Mouse (Mus musculus): ENCODE measurements at regions not wholly inside any gene's neighbourhood (a gene's known extent, or its start where the extent isn't known, plus 50 kb on each side); places are given as distances from the start of the nearest gene placed in this dataset.

DNA sequence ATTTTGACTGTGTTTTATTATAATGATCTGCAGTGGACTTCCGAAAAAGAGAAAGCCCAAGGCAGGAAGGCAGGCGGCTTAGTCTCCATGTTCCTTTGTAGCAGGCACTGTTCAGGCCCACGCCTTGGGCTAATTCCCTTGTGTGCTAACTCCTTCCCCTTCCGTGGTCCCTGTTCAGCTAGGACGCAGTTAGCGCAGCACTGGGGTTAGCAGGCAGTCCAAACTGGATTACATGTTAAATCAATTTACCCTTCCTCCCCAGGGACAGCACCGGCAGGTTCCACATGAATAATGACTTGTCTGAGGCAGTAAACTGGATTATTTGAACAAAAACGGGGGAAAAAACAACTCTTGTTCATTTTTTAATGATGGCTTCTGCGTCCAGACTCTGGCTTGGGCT is 453.4 kb upstream of the Tbx3 start:
- DNase-seq: no peak

DNA sequence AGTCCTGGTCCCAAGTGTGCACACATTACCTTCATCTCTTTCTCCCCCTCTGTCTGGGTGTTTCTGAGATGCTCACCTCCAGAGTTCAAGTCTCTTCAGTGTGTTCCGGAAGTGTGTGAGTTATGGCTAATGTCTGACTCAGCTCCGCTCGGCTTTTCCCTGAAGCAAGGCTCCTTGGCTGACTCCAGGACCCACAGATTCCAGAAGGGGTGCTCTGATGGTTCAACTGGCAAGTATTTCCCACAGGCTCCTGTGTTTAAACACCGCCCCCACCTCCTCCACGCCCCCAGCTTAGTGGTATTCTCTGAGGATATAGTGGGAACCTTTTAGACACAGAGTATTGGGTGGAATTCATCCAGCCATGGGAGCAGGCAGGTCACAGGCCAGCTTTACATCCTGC is 441.8 kb upstream of the Tbx3 start:
- no peak for DNase-seq

DNA sequence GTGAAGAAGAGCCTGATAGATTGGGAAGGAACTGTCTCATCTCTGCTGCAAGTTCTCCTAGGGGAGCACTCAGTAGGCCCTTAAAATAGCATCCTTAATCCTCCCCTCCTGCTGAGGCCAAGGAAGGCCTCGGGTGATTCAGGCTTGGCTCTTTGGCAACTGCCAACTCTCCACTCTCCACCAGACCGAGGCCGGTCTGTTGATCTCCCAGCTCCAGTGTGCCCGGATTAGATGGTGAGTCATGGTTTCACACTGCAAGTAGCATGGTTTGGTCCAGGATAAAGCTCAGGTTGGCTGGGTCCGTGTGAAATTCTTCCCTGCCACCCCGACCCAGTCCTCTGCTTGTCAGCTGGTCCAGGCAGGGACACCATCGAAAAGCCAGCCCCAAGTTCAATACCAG is 437.5 kb upstream of the Tbx3 start:
- peak; percentile 19 for DNase-seq

DNA sequence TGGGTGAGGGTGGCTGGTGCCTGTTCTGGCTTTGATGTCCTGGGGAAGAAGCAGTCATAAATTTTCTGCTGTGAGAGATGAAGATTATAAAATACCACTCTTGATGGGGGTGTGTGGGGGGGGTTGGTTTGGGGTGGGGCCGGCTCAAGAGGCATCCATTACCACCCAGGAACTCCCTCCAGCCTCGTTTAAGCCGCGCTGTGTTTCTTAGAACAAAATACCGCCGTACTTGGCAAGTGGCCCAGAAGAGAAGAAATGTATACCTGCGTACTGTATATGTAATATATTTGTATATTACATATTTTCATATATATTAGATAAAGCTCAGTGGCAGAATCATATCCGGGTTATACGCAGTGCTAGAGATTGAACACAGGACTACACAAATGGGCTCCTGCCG is 434.6 kb upstream of the Tbx3 start:
- DNase-seq: no peak

DNA sequence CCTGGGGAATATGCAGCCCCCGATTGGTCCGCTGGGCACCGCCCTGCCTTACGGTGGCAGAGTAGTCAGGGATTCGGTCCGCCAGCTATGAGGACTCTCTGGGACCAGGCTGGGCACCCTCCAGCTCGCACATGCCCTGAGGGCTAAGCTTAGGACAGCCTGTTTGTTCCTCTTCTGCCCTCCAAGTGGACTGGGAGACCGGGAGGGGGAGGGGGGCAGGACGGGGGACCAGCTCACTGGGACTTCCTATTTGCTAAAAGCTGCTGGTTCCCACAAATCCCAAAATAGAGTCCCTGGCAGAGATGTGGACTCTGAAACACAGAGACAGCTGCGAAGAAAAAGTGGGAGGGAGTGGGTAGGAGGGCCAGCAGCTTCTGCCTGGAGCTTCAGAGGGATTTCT is 423.6 kb upstream of the Tbx3 start:
- DNase-seq: peak; percentile 31

DNA sequence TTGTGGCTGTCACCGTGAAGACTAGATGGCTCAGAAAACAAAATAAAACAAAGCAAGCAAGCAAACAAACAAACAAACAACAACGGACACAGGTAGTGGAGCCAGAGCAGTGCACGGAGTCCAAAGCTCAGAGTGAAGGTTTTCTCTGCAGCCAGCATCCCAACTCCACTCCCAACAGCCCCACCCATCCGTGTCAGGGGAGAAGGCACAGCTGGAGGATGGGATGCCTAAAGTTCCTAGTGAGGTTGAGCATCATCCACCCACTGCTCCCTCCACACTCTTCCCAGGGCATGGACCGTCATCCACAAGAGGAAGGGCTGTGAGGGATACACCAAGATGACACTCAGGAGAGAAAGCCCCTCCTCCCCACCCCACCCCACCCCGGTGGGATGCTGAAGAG is 421.8 kb upstream of the Tbx3 start:
- no peak for DNase-seq

DNA sequence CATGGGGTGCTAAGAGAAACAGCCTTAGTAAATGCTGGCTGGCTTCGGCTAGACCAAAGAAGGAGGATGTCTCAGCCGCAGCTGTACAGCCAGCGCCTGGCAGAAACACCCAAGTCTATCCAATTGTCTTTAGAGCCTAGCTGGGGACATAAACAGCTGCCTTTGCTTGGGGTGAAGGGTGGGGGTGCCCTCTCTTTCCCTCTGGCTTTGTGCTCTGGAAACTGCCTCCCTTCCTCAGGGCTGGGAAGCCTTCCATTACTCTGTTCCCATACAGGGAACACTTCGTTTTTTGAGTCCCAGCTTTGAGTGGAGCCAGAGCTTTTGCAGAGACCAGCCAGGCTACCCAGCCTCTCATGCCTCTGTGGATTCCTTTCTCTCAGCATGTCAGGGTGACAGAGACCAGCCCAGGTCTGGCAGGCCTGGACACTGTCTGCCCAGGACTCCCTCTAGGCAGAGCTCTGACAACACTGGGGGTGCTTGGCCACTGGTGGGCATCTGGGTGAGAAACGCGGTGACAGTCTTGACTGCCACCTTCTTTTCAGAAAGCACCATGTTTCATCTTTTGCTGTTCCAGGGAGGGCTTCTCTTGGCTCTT is 421.2 kb upstream of the Tbx3 start:
- no peak for DNase-seq

DNA sequence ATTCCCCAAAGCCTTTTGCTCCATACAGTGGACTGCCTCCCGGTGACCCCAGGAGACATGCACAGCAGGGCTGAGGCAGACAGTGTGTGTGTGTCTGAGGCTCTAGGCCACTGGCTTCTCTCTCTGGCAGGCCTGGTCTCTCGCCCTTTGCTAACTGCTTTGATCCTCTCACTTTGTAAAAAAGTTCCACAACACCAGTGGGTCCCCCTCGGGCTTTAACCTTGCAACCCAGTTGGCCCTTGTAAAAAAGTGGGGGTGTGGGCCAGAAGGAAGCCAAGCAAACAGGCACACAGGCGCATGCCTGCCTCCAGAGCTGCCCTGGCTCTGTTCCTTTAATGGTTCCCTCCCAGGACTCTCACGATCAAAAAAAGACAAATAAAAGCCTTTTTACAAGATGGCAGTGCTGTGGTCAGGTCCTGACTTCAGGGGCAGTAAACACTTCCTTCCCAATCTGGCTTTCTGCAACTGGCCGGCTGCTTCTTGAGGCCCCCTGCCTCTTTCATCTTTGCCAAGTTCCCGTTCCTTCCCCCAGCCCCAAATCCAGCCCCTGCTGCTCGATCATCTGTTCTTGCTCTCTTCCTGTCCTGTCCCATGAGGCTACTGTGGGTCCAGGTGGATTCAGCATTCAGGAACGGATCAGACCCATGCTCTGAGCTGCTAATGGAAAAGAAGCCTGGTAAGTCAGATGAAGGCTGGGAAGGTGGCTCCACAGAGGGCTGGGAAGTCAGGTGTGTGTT is 419.0 kb upstream of the Tbx3 start:
- DNase-seq: no peak

DNA sequence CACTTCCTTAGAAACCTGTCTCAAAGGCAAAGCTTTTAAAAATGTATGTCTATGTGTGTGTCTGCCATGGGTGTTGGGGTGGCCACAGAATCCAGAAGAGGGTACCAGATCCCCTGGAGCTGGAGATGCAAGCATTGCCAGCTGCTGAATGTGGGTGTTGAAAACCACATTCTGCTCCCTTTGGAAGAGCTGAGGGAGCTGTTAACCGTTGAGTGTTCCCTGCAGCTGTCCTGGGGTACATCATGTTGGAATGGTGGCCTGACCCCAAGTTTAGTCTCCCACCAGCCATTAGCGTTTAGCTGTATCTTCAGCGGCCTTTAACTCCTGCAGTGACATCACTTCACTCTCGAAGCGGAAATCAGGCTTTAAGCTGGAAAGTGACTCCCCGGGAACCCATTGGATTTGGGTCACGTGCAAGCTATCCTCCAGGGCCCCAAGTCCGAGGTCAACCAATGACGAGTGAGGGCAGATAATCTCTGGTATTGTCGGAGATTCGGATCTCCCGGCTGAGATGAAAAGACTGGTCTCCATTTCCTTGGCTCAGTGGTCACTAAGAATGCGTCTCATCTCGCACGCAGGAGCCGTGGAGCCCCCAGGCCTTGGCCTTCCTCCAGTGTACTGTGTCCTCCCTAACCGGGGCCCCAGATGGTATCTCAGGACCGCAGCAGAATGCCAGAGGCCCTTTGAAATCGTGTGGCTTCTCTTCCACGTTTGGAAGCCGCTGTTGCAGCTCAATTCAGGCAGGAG is 412.9 kb upstream of the Tbx3 start:
- DNase-seq: no peak

DNA sequence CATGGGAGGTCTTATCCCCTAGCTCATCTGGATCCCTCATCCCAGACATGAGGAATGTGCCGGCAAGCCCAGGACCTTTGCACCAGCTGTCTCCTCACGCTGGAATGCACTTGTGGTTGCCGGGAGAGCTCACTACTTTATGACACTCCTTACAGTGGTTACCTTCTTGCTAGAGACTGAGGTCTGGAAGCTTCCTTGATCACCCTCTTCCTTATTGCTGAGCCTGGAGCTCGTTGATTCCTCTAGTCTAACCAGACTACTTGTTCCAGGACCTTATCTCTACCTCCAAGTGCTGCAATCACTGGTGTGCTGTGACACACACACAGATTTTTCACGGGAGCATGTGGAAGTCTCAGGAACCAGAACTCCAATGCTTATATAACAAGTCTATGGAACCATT is 411.6 kb upstream of the Tbx3 start:
- no peak for DNase-seq

DNA sequence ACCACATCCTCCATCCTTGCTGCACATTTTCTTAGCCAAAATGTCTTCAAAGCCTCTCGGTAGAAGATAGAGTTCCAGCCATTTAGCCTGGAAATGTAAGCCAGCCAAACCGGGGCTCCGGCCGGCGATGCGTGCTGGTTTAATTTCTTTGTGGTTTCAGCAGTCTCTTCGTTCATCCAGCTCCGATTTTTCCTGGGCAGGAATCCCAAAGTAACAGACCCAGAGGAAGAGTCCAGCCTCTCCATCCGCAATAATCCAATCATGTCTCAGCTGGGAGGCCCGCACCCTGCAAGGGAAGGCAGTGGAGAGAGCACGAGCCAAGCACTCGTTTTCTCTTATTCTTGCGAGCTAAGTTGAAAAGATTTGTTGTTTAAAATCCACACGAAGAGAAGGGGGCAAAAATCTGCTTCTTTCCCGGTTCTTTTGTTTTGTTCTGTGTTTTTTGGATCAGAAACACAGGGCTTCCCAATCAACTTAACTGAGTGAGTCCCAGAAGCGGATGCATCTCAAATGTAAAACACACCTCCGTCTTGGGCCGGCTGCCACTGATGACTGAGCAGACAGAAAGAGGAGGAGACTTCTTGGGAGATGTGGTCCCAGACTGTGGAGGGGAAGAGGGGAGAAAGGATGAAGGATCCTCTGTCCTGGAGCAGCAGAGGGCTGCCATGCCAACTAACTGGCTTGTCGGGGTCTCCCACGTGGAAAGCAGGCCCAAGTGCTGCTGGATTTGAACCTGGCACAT is 405.1 kb upstream of the Tbx3 start:
- peak; percentile 35 for DNase-seq

DNA sequence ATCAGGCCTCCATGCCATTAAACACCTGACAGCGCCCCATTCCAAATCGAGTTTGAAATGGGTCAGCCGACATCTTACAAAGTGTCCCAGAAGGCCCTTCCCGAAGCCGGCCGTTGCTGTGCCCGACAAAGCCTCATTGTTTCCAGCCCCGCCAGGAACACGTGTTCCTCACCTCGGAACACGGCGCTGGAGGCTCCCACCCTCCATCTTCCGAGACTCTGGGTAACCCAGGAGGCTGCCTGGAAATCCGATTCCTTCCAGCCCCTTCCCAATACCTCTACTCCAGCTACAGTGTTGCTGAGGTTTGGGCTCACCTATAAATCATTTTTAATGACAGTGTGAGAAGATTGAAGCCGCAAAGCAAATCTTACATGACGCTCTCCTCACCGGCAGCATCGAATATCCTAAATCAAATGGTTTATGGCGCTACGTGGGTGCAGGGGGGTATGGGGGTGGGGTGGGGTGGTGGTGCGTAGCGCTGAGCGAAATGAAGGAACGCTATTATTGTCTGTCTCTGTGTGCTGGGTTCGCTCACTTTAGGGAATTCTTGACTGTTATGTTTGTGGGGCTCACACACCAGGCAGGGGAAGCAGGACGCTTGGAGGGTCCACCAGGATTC is 399.1 kb upstream of the Tbx3 start:
- DNase-seq: no peak

DNA sequence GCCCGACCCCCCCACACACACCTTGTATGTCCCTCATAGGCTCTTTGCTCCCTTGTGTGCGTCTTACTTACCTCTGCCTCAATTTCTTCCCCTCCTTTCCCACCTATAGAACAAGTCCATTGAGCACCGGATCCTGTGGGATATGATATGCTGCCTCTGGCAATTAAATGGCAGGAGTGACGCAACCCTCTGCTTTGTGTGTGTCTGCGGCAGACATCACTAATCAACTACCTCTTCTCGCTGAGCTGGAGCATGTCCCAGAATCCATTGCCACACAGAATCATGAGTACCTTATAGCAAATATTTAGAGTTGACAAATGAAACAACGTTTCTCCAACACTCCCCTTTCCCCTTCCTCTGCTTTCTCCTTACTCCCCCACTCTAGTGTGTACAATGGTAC is 397.3 kb upstream of the Tbx3 start:
- DNase-seq: no peak

DNA sequence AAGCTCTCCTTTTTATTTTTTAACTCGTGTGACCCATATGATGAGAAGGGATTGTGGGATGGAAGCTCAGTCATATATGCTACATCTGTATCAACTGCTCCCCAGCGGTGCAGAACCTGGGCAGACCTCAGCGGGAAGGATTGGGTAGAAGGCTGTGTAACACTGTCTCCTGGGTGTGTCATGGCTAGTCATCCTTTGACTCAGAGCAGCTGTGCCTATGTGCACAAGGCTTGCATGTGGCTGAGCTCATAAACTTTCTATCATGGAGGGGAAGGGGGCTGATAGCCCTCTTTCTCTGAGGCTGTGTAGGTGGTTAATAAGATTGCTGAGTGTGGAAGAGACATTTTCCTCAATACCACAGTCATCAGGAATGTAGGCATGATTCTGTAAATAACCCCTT is 396.9 kb upstream of the Tbx3 start:
- DNase-seq: no peak

DNA sequence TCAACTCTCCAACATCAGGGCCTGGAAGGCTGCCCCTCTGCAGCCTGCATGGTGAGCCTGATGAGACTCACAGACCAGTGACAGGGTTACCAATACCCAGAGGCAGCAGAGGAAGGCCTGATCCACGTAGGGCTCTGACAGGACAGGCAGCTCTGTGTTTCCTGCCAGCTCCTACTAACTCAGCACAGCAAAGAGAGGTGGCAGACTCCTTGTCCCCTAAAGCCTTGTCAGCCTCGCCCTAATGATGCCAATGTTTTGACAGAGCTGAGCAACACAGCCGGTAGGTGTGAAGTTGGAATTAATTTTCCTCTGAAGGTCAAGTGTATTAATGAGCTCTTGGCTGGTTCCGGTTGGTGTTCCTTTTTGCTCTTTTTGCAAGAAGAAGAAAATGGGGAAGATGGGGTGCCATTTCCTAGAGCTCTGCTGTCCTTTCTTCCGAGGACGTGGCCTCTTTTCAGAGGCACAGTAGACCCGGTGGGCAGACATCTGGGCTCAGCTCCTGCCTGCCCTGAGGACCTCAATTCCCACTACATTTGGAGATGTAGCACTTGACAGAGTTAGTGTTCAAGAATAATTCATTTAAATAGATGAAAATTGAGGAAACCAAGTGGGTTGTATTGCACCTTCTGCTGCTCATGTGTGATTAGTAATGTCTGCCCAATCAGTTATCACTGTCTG is 395.5 kb upstream of the Tbx3 start:
- no peak for DNase-seq

DNA sequence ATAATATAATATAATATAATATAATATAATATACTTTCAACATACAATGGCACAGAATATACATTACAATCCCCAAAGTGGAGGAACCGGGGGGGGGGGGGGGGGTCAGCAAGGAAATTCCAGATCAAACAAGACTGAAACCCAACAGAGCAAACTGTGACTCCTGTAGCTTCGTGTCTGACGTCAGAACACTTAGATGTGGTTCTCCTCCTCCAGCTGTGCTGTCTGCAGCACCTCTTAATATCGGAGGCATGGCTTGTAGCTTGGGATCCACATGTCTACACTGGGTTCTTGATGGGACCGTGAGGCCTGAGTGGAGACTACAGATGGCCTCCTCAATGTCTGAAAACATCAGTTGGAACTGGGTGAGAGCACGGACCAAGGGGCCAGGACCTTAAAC is 390.3 kb upstream of the Tbx3 start:
- no peak for DNase-seq

DNA sequence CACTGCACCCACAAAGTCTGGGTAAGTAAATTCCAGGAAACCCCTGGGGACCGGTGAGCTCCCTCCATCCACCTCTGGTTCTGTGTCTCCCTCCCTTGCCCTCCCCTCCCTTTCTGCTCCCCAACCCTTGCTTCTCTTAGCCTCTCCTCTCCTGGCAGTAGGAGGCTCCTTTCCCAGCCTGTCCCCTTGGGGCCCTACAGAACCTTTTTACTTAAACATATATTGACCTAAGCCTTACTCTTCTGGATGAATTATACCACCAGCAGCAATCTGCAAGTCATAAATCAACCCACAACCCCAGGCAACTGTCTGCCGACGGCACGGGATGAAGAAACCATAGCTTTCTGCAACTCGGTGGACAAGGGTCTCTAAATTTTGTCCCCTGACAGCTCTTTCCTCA is 380.7 kb upstream of the Tbx3 start:
- DNase-seq: no peak

DNA sequence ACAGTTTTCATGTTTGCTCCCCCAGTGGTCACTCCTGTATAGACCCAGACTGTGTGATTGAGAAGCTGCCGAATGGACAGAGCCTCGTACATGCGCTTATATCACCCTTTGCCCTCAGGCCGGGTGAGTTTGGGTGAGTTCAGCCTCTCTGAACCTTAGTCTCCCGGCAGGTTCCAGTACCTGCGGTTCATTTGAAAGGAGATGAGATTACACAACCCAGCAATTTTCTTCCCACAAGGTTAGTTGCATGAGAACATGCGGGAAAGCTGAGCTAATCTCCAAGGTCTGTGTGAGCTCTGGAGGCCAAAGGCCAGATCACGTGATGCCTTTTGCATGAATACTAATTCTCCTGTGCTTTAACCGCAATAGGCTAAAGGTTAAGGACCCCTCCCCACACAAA is 378.1 kb upstream of the Tbx3 start:
- DNase-seq: no peak

DNA sequence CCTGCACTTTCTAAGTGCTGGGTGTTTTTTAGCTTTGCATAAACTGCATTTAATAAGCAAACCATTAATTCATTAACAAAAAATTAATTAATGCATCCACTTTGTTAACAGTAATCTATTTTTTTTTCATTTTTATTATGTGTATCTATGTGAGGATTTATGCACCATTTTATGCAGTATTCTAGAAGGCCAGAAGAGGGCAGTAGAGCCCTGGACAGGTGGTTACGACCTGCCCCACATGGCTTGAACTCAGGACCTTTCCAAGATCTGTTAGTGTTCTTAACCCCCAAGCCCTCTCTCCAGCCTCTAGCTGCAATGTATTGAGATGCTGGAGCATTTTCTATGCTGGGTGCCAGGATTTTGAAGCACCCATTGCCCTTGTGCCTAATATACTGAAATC is 377.6 kb upstream of the Tbx3 start:
- DNase-seq: no peak

DNA sequence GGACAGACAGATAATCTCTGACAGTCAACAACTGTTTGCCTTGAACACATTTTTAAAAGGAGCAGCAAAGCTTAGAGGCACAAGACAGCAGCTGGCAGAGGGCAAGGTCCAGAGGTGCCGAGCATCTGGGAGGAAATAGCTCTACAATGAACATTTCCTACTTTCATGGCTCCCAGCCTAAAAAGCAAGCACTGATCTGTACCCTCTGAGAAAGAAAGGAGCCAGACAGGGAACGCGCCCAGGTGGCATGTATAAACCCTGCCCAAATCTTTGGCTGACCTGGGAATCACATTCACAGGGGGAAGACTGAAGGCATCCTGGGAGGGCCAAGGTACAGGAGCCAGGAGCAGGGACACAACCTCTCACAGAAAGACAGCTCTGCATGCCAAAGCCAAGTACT is 371.2 kb upstream of the Tbx3 start:
- DNase-seq: no peak

DNA sequence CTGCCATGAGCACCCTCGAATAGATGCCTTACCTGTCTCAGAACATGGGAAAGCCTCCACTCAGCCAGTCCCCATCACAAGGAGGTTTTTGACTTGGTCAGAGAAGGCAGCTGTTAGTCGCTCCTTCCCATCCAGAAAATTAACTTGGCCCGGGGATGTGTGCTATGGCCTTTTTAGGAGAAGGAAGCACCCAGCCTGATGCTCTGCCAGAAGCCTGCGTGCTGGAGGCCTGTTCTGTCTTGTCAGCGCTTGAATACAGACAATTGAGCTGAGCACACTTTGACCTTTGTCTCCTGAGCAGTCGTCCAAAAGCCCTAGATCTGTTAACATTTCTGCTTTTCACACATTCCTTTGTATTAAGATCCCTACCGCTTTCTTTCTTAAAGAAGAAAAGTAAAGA is 370.4 kb upstream of the Tbx3 start:
- DNase-seq: no peak

DNA sequence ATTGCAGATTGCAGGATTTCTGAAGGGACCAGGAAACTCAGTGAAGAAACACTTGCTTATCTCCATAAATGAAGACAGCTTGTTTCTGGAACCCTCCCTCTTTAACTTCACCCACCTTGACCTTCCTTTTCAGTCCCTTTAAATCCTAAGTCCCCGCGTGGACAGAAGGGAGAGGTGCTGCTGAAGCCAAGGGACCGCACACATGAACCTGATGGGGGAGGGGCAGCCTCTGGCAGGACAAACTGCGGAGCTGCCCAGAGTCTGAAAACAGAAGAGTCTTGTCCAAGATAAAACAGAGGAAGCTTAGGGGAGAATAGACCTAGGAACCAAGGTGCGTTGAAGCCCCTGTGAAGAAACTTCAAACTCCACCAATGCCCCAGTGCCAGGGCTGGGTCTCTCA is 368.9 kb upstream of the Tbx3 start:
- no peak for DNase-seq
